Mouse (Mus musculus) cerebellum, adult 8-10 months (tissue): ENCODE data around the gene Pigz.
A peak's percentile ranks its signal among the peaks of the same experiment; 100 is the strongest.

Experiments
- DNase-seq: peaks from one replicate; pipeline ENCODE4 v3.0.0; 2022

Pigz gene

GRCm38 (mm10) chr16:31933751-31934549, at the start of gene Pigz:
Gene Pigz, plus strand, starts transcription at chr16:31933851.
- DNase-seq = peak; percentile 84

GRCm38 (mm10) chr16:31883902-31884301, 49.7 kb upstream of the Pigz start:
- DNase-seq = no peak

GRCm38 (mm10) chr16:31890907-31891306, 42.7 kb upstream of the Pigz start:
- DNase-seq = no peak

- DNase-seq = no peak
Measured at GRCm38 (mm10) chr16:31893396-31894141, 40.1 kb upstream of the Pigz start.

GRCm38 (mm10) chr16:31896971-31897774, 36.5 kb upstream of the Pigz start:
- peak; percentile 58 for DNase-seq

GRCm38 (mm10) chr16:31898546-31899326, 34.9 kb upstream of the Pigz start:
- no peak for DNase-seq

GRCm38 (mm10) chr16:31901886-31902285, 31.8 kb upstream of the Pigz start:
- no peak for DNase-seq

- DNase-seq = no peak
Measured at GRCm38 (mm10) chr16:31903239-31903638, 30.4 kb upstream of the Pigz start.

GRCm38 (mm10) chr16:31905331-31905730, 28.3 kb upstream of the Pigz start:
- no peak for DNase-seq

GRCm38 (mm10) chr16:31905891-31906825, 27.5 kb upstream of the Pigz start:
- no peak for DNase-seq

- no peak for DNase-seq
Measured at GRCm38 (mm10) chr16:31906896-31907295, 26.8 kb upstream of the Pigz start.

GRCm38 (mm10) chr16:31908959-31909358, 24.7 kb upstream of the Pigz start:
- DNase-seq = no peak

- DNase-seq = no peak
Measured at GRCm38 (mm10) chr16:31910281-31910847, 23.3 kb upstream of the Pigz start.

- DNase-seq = no peak
Measured at GRCm38 (mm10) chr16:31917776-31918175, 15.9 kb upstream of the Pigz start.

GRCm38 (mm10) chr16:31918248-31918724, 15.4 kb upstream of the Pigz start:
- peak; percentile 89 for DNase-seq

GRCm38 (mm10) chr16:31924368-31924767, 9.3 kb upstream of the Pigz start:
- no peak for DNase-seq

- DNase-seq = no peak
Measured at GRCm38 (mm10) chr16:31926091-31926490, 7.6 kb upstream of the Pigz start.

- no peak for DNase-seq
Measured at GRCm38 (mm10) chr16:31926547-31927182, 7.0 kb upstream of the Pigz start.

- no peak for DNase-seq
Measured at GRCm38 (mm10) chr16:31927412-31927811, 6.2 kb upstream of the Pigz start.

- DNase-seq = no peak
Measured at GRCm38 (mm10) chr16:31931330-31931729, 2.3 kb upstream of the Pigz start.
